Mouse (Mus musculus) ES-CJ7 (cell line): ENCODE measurements around the gene Gltp.
A peak's percentile ranks its signal among the peaks of the same experiment; 100 is the strongest.

ENCODE experiments used
- DNase-seq: peaks from one replicate; pipeline ENCODE4 v3.0.0; 2011; ENCODE audit warnings: low read depth, low spot score

Gene Gltp

GRCm38 (mm10) chr5:114661029-114661428 lies 29.8 kb downstream of the Gltp start:
- DNase-seq, result no peak

- DNase-seq, result no peak
Observed at GRCm38 (mm10) chr5:114658255-114658654, 32.5 kb downstream of the Gltp start, which contains the start of gene Trpv4. TSS of gene Trpv4 (minus strand) at chr5:114658421.

- no peak for DNase-seq
Observed at GRCm38 (mm10) chr5:114657426-114657825, 33.4 kb downstream of the Gltp start.

GRCm38 (mm10) chr5:114656305-114656704 lies 34.5 kb downstream of the Gltp start:
- no peak for DNase-seq

GRCm38 (mm10) chr5:114655721-114656120 lies 35.1 kb downstream of the Gltp start:
- no peak for DNase-seq

GRCm38 (mm10) chr5:114653656-114654437 lies 36.9 kb downstream of the Gltp start:
- no peak for DNase-seq

- DNase-seq, result no peak
Observed at GRCm38 (mm10) chr5:114651449-114651848, 39.3 kb downstream of the Gltp start.

GRCm38 (mm10) chr5:114651002-114651401 lies 39.8 kb downstream of the Gltp start:
- no peak for DNase-seq

- DNase-seq, result no peak
Observed at GRCm38 (mm10) chr5:114648728-114649311, 42.0 kb downstream of the Gltp start.

- peak; percentile 91 for DNase-seq
Observed at GRCm38 (mm10) chr5:114647211-114647974, 43.4 kb downstream of the Gltp start.

- no peak for DNase-seq
Observed at GRCm38 (mm10) chr5:114645916-114646315, 44.9 kb downstream of the Gltp start.

- DNase-seq, result no peak
Observed at GRCm38 (mm10) chr5:114644918-114645317, 45.9 kb downstream of the Gltp start.

- no peak for DNase-seq
Observed at GRCm38 (mm10) chr5:114640809-114641208, 50.0 kb downstream of the Gltp start.

GRCm38 (mm10) chr5:114639645-114639957 lies 51.2 kb downstream of the Gltp start:
- DNase-seq, result no peak

GRCm38 (mm10) chr5:114638769-114639644 lies 51.8 kb downstream of the Gltp start:
- DNase-seq, result peak; percentile 92

- peak; percentile 81 for DNase-seq
Observed at GRCm38 (mm10) chr5:114636091-114636490, 54.7 kb downstream of the Gltp start.

GRCm38 (mm10) chr5:114631336-114631735 lies 59.4 kb downstream of the Gltp start:
- DNase-seq, result peak; percentile 72

- DNase-seq, result peak; percentile 80
Observed at GRCm38 (mm10) chr5:114625590-114625989, 65.2 kb downstream of the Gltp start.

GRCm38 (mm10) chr5:114620305-114620704 lies 70.5 kb downstream of the Gltp start:
- peak; percentile 86 for DNase-seq
